Mouse (Mus musculus) midbrain, embryonic 12.5 days (tissue): ENCODE measurements around the gene Fam193a. TPM values are rescaled to one million over a fixed set of nuclear protein-coding genes. Genes with fewer than 3 reads are reported as not detected.

Source experiments
- ATAC-seq: fragments of 200-750 bp; cut with Nextera tagmentation; 2 replicates; pipeline ENCODE4 v1.8.0; 2017; ENCODE audit warnings: low read depth, moderate TSS enrichment, moderate library complexity; ENCODE audit not compliant: low FRiP score
- H3K27ac ChIP-seq: fragments of 300-500 bp; sonication (generic); replicated peaks from 2 replicates; pipeline ENCODE4 v1.5.1; 2016; ENCODE audit warnings: mild to moderate bottlenecking
- H3K27me3 ChIP-seq: fragments of 300-500 bp; sonication (generic); 2 replicates; pipeline ENCODE4 v1.6.1; 2016; ENCODE audit warnings: mild to moderate bottlenecking
- H3K36me3 ChIP-seq: fragments of 300-500 bp; sonication (generic); 2 replicates; pipeline ENCODE4 v1.6.1; 2016
- H3K4me1 ChIP-seq: fragments of 300-500 bp; sonication (generic); 2 replicates; pipeline ENCODE4 v1.6.1; 2016
- H3K4me2 ChIP-seq: fragments of 300-500 bp; sonication (generic); replicated peaks from 2 replicates; pipeline ENCODE4 v1.6.1; 2016; ENCODE audit warnings: mild to moderate bottlenecking, moderate library complexity
- H3K4me3 ChIP-seq: fragments of 300-500 bp; sonication (generic); 2 replicates; pipeline ENCODE4 v1.5.1; 2016; ENCODE audit warnings: mild to moderate bottlenecking
- H3K9ac ChIP-seq: fragments of 300-500 bp; sonication (generic); replicated peaks from 2 replicates; pipeline ENCODE4 v1.6.1; 2016; ENCODE audit warnings: mild to moderate bottlenecking, moderate library complexity
- H3K9me3 ChIP-seq: fragments of 300-500 bp; sonication (generic); 2 replicates; pipeline ENCODE4 v1.6.1; 2016; ENCODE audit warnings: mild to moderate bottlenecking
- WGBS: fragments of 180-500 bp; shearing (Covaris S2); methylation state at CpG from one replicate; pipeline ENCODE4 v1.1.7; 2016; 5-methylcytosine and 5-hydroxymethylcytosine counted together
- polyA plus RNA-seq: library from polyadenylated mRNA; unstranded; fragments of >200 nt; fragmentation: Nextera tagmentation; extraction: Ambion mirVana; gene quantifications from 2 replicates; pipeline ENCODE4 v1.2.1, GENCODE M21; 2016

The Fam193a gene
- polyA plus RNA-seq, 1 experiment from 2014 or later: 17.4 TPM

GRCm38 (mm10) chr5:34480926-34481325, 111.2 kb downstream of the Fam193a start:
- no peak overlapping the region for H3K27ac ChIP-seq
- H3K36me3 ChIP-seq: peaks cover 82% of the 10 kb centered on the region
- no peak overlapping the region for H3K4me3 ChIP-seq
- 82% methylated on average over 3 of the region's 3 CpGs for WGBS
- no peaks in the 10 kb centered on the region for H3K9me3 ChIP-seq
- H3K4me1 ChIP-seq: no peaks in the 10 kb centered on the region
- H3K9ac ChIP-seq: no peak overlapping the region
- H3K27me3 ChIP-seq: no peaks in the 10 kb centered on the region
- ATAC-seq: no peak
- H3K4me2 ChIP-seq: no peak overlapping the region

- no peak overlapping the region for H3K4me2 ChIP-seq
- WGBS: 96% methylated on average over 15 of the region's 15 CpGs
- H3K27ac ChIP-seq: no peak overlapping the region
- H3K9me3 ChIP-seq: no peaks in the 10 kb centered on the region
- no peak overlapping the region for H3K4me3 ChIP-seq
- H3K9ac ChIP-seq: no peak overlapping the region
- no peak for ATAC-seq
- peaks cover 52% of the 10 kb centered on the region for H3K36me3 ChIP-seq
- no peaks in the 10 kb centered on the region for H3K4me1 ChIP-seq
- H3K27me3 ChIP-seq: no peaks in the 10 kb centered on the region
Measured at GRCm38 (mm10) chr5:34485731-34486130, 116.0 kb downstream of the Fam193a start.

- no peak for ATAC-seq
- Histone ChIP-seq H3K4me2 (no peak overlapping the region), H3K4me3 (no peak overlapping the region), H3K9ac (no peak overlapping the region), H3K27ac (no peak overlapping the region), H3K27me3 (no peaks in the 10 kb centered on the region), H3K4me1 (no peaks in the 10 kb centered on the region), H3K9me3 (no peaks in the 10 kb centered on the region), H3K36me3 (peaks cover 35% of the 10 kb centered on the region)
- WGBS: 87% methylated on average over 6 of the region's 6 CpGs
Measured at GRCm38 (mm10) chr5:34487320-34488090, 117.8 kb downstream of the Fam193a start.

GRCm38 (mm10) chr5:34488741-34489417, 119.1 kb downstream of the Fam193a start:
- Histone ChIP-seq H3K27me3 (no peaks in the 10 kb centered on the region), H3K4me3 (no peak overlapping the region), H3K27ac (no peak overlapping the region), H3K4me2 (no peak overlapping the region), H3K36me3 (peaks cover 30% of the 10 kb centered on the region), H3K4me1 (no peaks in the 10 kb centered on the region), H3K9me3 (no peaks in the 10 kb centered on the region), H3K9ac (no peak overlapping the region)
- WGBS: 80% methylated on average over 6 of the region's 6 CpGs
- ATAC-seq: no peak

GRCm38 (mm10) chr5:34489418-34489787, 119.7 kb downstream of the Fam193a start:
- H3K4me1 ChIP-seq: no peaks in the 10 kb centered on the region
- H3K9me3 ChIP-seq: no peaks in the 10 kb centered on the region
- peaks cover 30% of the 10 kb centered on the region for H3K36me3 ChIP-seq
- ATAC-seq: no peak
- no peak overlapping the region for H3K4me2 ChIP-seq
- no peak overlapping the region for H3K9ac ChIP-seq
- H3K27me3 ChIP-seq: no peaks in the 10 kb centered on the region
- WGBS: 94% methylated on average over 3 of the region's 3 CpGs
- H3K27ac ChIP-seq: no peak overlapping the region
- H3K4me3 ChIP-seq: no peak overlapping the region

- no peak overlapping the region for H3K27ac ChIP-seq
- H3K9me3 ChIP-seq: no peaks in the 10 kb centered on the region
- no peaks in the 10 kb centered on the region for H3K36me3 ChIP-seq
- no peak overlapping the region for H3K4me2 ChIP-seq
- H3K4me3 ChIP-seq: no peak overlapping the region
- no peak for ATAC-seq
- no peaks in the 10 kb centered on the region for H3K27me3 ChIP-seq
- no peak overlapping the region for H3K9ac ChIP-seq
- 85% methylated on average over 6 of the region's 6 CpGs for WGBS
- no peaks in the 10 kb centered on the region for H3K4me1 ChIP-seq
Measured at GRCm38 (mm10) chr5:34496745-34497144, 127.0 kb downstream of the Fam193a start.

GRCm38 (mm10) chr5:34500886-34501285, 131.2 kb downstream of the Fam193a start:
- Histone ChIP-seq H3K36me3 (no peaks in the 10 kb centered on the region), H3K4me3 (no peak overlapping the region), H3K4me1 (no peaks in the 10 kb centered on the region), H3K9ac (no peak overlapping the region), H3K27ac (no peak overlapping the region), H3K4me2 (no peak overlapping the region), H3K27me3 (no peaks in the 10 kb centered on the region), H3K9me3 (no peaks in the 10 kb centered on the region)
- WGBS: 83% methylated on average over 5 of the region's 5 CpGs
- no peak for ATAC-seq

GRCm38 (mm10) chr5:34501588-34501987, 131.9 kb downstream of the Fam193a start:
- Histone ChIP-seq H3K4me3 (no peak overlapping the region), H3K4me1 (no peaks in the 10 kb centered on the region), H3K27ac (no peak overlapping the region), H3K9me3 (no peaks in the 10 kb centered on the region), H3K9ac (no peak overlapping the region), H3K4me2 (no peak overlapping the region), H3K27me3 (no peaks in the 10 kb centered on the region), H3K36me3 (no peaks in the 10 kb centered on the region)
- WGBS: 91% methylated on average over 3 of the region's 3 CpGs
- no peak for ATAC-seq

GRCm38 (mm10) chr5:34502411-34502810, 132.7 kb downstream of the Fam193a start:
- no peak overlapping the region for H3K27ac ChIP-seq

GRCm38 (mm10) chr5:34502821-34503220, 133.1 kb downstream of the Fam193a start:
- no peak overlapping the region for H3K9ac ChIP-seq
- no peak overlapping the region for H3K4me3 ChIP-seq
- H3K27me3 ChIP-seq: no peaks in the 10 kb centered on the region
- ATAC-seq: no peak
- H3K4me1 ChIP-seq: no peaks in the 10 kb centered on the region
- H3K27ac ChIP-seq: no peak overlapping the region
- WGBS: 86% methylated on average over 6 of the region's 6 CpGs
- H3K4me2 ChIP-seq: no peak overlapping the region
- H3K9me3 ChIP-seq: no peaks in the 10 kb centered on the region
- no peaks in the 10 kb centered on the region for H3K36me3 ChIP-seq

More at GRCm38 (mm10) chr5:34502411-34502810, 132.7 kb downstream of the Fam193a start:
- no peak for ATAC-seq
- H3K4me1 ChIP-seq: no peaks in the 10 kb centered on the region
- H3K9ac ChIP-seq: no peak overlapping the region
- H3K36me3 ChIP-seq: no peaks in the 10 kb centered on the region
- H3K27me3 ChIP-seq: no peaks in the 10 kb centered on the region
- no peak overlapping the region for H3K4me2 ChIP-seq
- no peak overlapping the region for H3K4me3 ChIP-seq
- no peaks in the 10 kb centered on the region for H3K9me3 ChIP-seq
- WGBS: 86% methylated on average over 1 of the region's 1 CpGs

- 89% methylated on average over 3 of the region's 3 CpGs for WGBS
- H3K9me3 ChIP-seq: no peaks in the 10 kb centered on the region
- no peak overlapping the region for H3K4me3 ChIP-seq
- H3K4me1 ChIP-seq: peaks cover 7% of the 10 kb centered on the region; the same call in 1 of the 2 replicates
- no peak for ATAC-seq
- H3K27ac ChIP-seq: no peak overlapping the region
- no peak overlapping the region for H3K9ac ChIP-seq
- no peak overlapping the region for H3K4me2 ChIP-seq
- H3K36me3 ChIP-seq: no peaks in the 10 kb centered on the region
- H3K27me3 ChIP-seq: peaks cover 27% of the 10 kb centered on the region
Measured at GRCm38 (mm10) chr5:34512486-34512885, 142.8 kb downstream of the Fam193a start.

GRCm38 (mm10) chr5:34513466-34514217, 143.9 kb downstream of the Fam193a start, which contains the start of gene Tnip2:
Gene Tnip2, minus strand, starts transcription at chr5:34513991.
- H3K9ac ChIP-seq: peak within 1 kb of the TSS; percentile 78
- H3K4me3 ChIP-seq: peak within 1 kb of the TSS; percentile 66
- no peaks in the 10 kb centered on the region for H3K9me3 ChIP-seq
- peak; percentile 95 for ATAC-seq
- H3K27me3 ChIP-seq: peaks cover 27% of the 10 kb centered on the region
- H3K36me3 ChIP-seq: no peaks in the 10 kb centered on the region
- under 1% methylated on average over 55 of the region's 64 CpGs for WGBS
- H3K4me2 ChIP-seq: peak within 1 kb of the TSS; percentile 97
- no peak within 1 kb of the TSS for H3K27ac ChIP-seq
- H3K4me1 ChIP-seq: peaks cover 7% of the 10 kb centered on the region; the same call in 1 of the 2 replicates
